Mouse (Mus musculus) urinary bladder, postnatal 36 days (tissue): ENCODE results near the gene Jun.

ENCODE experiments used
- DNase-seq, 2 experiments: peaks; one replicate each; pipeline ENCODE4 v3.0.0; 2022; ENCODE audit warnings: low spot score in 2 of 2, mixed read lengths in 1 of 2

Jun gene

GRCm38 (mm10) chr4:95074319-95074718 lies 22.3 kb upstream of the Jun start:
- no peak for DNase-seq

- DNase-seq, result no peak
Observed at GRCm38 (mm10) chr4:95073214-95073750, 21.3 kb upstream of the Jun start.

GRCm38 (mm10) chr4:95070407-95070806 lies 18.4 kb upstream of the Jun start:
- no peak for DNase-seq

GRCm38 (mm10) chr4:95068045-95068948 lies 16.3 kb upstream of the Jun start:
- DNase-seq, result no peak

GRCm38 (mm10) chr4:95063609-95064210 lies 11.7 kb upstream of the Jun start:
- DNase-seq, result no peak

- no peak for DNase-seq
Observed at GRCm38 (mm10) chr4:95062873-95063272, 10.9 kb upstream of the Jun start.

GRCm38 (mm10) chr4:95057264-95057663 lies 5.2 kb upstream of the Jun start:
- no peak for DNase-seq

GRCm38 (mm10) chr4:95055276-95055675 lies 3.3 kb upstream of the Jun start:
- no peak for DNase-seq

- DNase-seq, result no peak
Observed at GRCm38 (mm10) chr4:95054336-95054735, 2.3 kb upstream of the Jun start.

GRCm38 (mm10) chr4:95053791-95054117 lies 1.7 kb upstream of the Jun start:
- peak; percentile 46 to 71 for DNase-seq

GRCm38 (mm10) chr4:95053041-95053790 lies 1.2 kb upstream of the Jun start:
- DNase-seq, result peak; percentile 88 to 93

- DNase-seq, result peak; percentile 48 to 52
Observed at GRCm38 (mm10) chr4:95051311-95051871, 631 bp downstream of the Jun start.

GRCm38 (mm10) chr4:95050518-95051278 lies 1.3 kb downstream of the Jun start:
- peak; percentile 79 to 82 for DNase-seq

GRCm38 (mm10) chr4:95049884-95050517 lies 2.0 kb downstream of the Jun start:
- peak; percentile 62 to 84 for DNase-seq

GRCm38 (mm10) chr4:95049153-95049552 lies 2.9 kb downstream of the Jun start:
- no peak for DNase-seq

GRCm38 (mm10) chr4:95048731-95049100 lies 3.3 kb downstream of the Jun start:
- no peak for DNase-seq

- no peak for DNase-seq
Observed at GRCm38 (mm10) chr4:95048021-95048730, 3.8 kb downstream of the Jun start.

GRCm38 (mm10) chr4:95045133-95045532 lies 6.9 kb downstream of the Jun start:
- DNase-seq, result no peak

GRCm38 (mm10) chr4:95044721-95045120 lies 7.3 kb downstream of the Jun start:
- DNase-seq, result no peak

- no peak for DNase-seq
Observed at GRCm38 (mm10) chr4:95038024-95038423, 14.0 kb downstream of the Jun start.
